Mouse (Mus musculus) brain, embryonic 14.5 days (tissue): Measurements from ENCODE around the gene Add3.

Source experiments
- CTCF ChIP-seq: fragments of 200-500 bp; IDR thresholded peaks from 2 replicates; pipeline ENCODE4 v1.5.1; 2012; ENCODE audit warnings: inconsistent platforms, mild to moderate bottlenecking, moderate library complexity, borderline replicate concordance; ENCODE audit not compliant: insufficient read depth, insufficient read length; ENCODE audit errors: extremely low read depth
- POLR2A ChIP-seq: fragments of 200-500 bp; IDR thresholded peaks from 2 replicates; pipeline ENCODE4 v1.6.1; 2012; ENCODE audit warnings: mild to moderate bottlenecking, inconsistent platforms, borderline replicate concordance; ENCODE audit not compliant: poor library complexity, insufficient read depth, insufficient read length, severe bottlenecking; ENCODE audit errors: extremely low read depth

- TF ChIP-seq POLR2A (no peak), CTCF (no peak)
These were observed 13.7 kb upstream of the Add3 start for GRCm38 (mm10) chr19:53126546-53126945.
